Mouse (Mus musculus): ENCODE measurements around the gene Tbxa2r. TPM values are rescaled to one million over a fixed set of nuclear protein-coding genes. Genes with fewer than 3 reads are reported as not detected.

Gene Tbxa2r
- polyA plus RNA-seq, 2 experiments = 1.9 to 2.4 TPM

DNA sequence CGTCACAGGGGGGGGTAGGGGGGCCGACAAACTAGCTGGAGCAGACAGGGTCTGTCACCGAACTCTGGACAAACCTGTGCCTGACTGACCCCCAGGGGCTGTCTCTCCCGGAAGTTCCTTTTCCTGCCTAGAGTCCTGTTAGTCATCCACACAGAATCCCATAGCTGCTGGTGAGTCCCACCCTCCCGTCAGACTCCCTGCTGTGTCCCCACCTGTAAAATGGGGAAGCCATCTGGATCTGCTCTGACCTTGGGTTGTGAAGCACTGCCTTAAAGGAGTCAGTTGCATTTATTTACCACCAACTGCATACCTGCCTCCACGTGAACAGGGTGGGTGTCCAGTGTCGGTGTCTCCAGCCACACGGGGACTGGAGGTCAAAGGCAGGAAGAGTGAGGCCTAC is 34.1 kb upstream of the Tbxa2r start:
- Histone ChIP-seq H3K4me3 (ENCODE audit: insufficient read depth in 1 of 2, low read depth in 2 of 2, low read length in 2 of 2) (peak overlapping the region in 1 of 2 experiments; percentile 80; a peak in 2 of 4 replicates), H3K27me3 (ENCODE audit: control insufficient read depth, insufficient read depth, low read length) (no peaks in the 10 kb centered on the region; the same call in 1 of the 2 replicates), H3K4me1 (replicated peaks; ENCODE audit: control insufficient read depth in 2 of 2, insufficient read depth in 2 of 2, low read length in 1 of 2) (peaks cover 14 to 43% of the 10 kb centered on the region in 2 experiments), H3K9ac (replicated peaks) (peak overlapping the region; percentile 79; the same call in 1 of the 2 replicates), H3K9me3 (ENCODE audit: control insufficient read depth, low read length) (no peaks in the 10 kb centered on the region), H3K4me2 (ENCODE audit: low read depth) (peak overlapping the region; percentile 92), H3K36me3 (replicated peaks; ENCODE audit: control insufficient read depth, insufficient read depth, low read depth) (no peaks in the 10 kb centered on the region), H3K27ac (no peak overlapping the region)
- TF ChIP-seq CTCF (IDR thresholded peaks at IDR 0.05; ENCODE audit: low read depth) = no peak
- no peak for TF ChIP-seq EP300 (IDR thresholded peaks at IDR 0.05; ENCODE audit: low read depth)
- no peak for DNase-seq (ENCODE audit: low read depth in 3 of 3, low spot score in 3 of 3)
- 23% methylated on average over 8 of the region's 8 CpGs for WGBS (ENCODE audit: insufficient replicate concordance)
- ATAC-seq (ENCODE audit: insufficient read depth) = no peak

DNA sequence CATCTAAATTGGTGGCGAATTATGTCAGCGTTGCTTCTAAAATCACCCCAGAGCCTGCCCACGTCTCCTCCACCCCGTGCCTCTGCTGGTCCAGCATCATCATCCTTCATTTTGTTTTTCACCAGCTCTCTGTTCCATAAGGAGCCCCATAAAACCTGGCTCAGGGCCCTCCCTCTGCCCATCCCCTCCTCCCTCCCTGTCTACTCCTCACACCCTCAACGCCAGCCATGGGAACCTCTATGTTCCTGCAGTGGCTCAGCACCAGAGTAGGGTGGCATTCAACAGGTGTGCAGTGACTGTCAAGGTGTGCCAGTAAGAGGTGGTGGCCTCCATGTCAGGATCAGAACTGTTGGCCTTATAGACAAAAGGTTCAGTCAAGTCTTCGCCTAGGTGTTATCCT is 33.3 kb upstream of the Tbxa2r start:
- no peak overlapping the region for H3K4me3 ChIP-seq (ENCODE audit: insufficient read depth in 1 of 2, low read depth in 2 of 2, low read length in 2 of 2)
- no peak overlapping the region for H3K9ac ChIP-seq (replicated peaks)
- 81% methylated on average over 6 of the region's 6 CpGs for WGBS (ENCODE audit: insufficient replicate concordance)

DNA sequence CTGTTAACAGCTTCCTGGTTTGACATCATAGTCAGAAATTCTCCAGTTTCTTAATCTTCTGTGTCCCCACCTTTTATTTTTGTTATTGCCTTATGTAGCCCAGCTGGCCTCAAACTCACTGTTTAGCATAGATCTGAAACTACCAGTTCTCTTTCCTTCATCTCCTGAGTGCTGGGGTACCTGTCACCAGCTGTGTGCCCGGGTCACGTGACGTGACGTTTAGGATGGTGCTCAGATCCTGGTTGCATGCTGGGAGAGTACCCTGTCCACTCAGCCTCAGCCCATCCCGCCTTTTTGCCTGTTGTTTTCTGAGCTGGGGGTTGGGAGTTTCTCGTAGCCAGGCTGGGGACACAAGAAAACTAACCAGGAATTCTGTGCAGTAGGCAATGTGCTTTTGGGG is 31.3 kb upstream of the Tbxa2r start:
- H3K4me2 ChIP-seq (ENCODE audit: low read depth) = no peak overlapping the region
- H3K36me3 ChIP-seq (replicated peaks; ENCODE audit: control insufficient read depth, insufficient read depth, low read depth) = no peaks in the 10 kb centered on the region
- no peak overlapping the region for H3K27ac ChIP-seq
- no peaks in the 10 kb centered on the region for H3K27me3 ChIP-seq (ENCODE audit: control insufficient read depth, insufficient read depth, low read length)
- no peak overlapping the region for H3K9ac ChIP-seq (replicated peaks)
- DNase-seq (ENCODE audit: low read depth in 3 of 3, low spot score in 3 of 3) = no peak
- 57% methylated on average over 6 of the region's 6 CpGs for WGBS (ENCODE audit: insufficient replicate concordance)
- H3K9me3 ChIP-seq (ENCODE audit: control insufficient read depth, low read length) = no peaks in the 10 kb centered on the region
- no peak for ATAC-seq (ENCODE audit: insufficient read depth)
- peaks cover 12 to 48% of the 10 kb centered on the region in 2 experiments for H3K4me1 ChIP-seq (replicated peaks; ENCODE audit: control insufficient read depth in 2 of 2, insufficient read depth in 2 of 2, low read length in 1 of 2)
- no peak overlapping the region for H3K4me3 ChIP-seq (ENCODE audit: insufficient read depth in 1 of 2, low read depth in 2 of 2, low read length in 2 of 2)
- TF ChIP-seq EP300 (IDR thresholded peaks at IDR 0.05; ENCODE audit: low read depth) (no peak), CTCF (IDR thresholded peaks at IDR 0.05; ENCODE audit: low read depth) (no peak)

More for the DNA sequence above, 33.3 kb upstream of the Tbxa2r start:
- no peak for DNase-seq (ENCODE audit: low read depth in 3 of 3, low spot score in 3 of 3)
- no peaks in the 10 kb centered on the region for H3K9me3 ChIP-seq (ENCODE audit: control insufficient read depth, low read length)
- no peak for TF ChIP-seq EP300 (IDR thresholded peaks at IDR 0.05; ENCODE audit: low read depth)
- no peak for TF ChIP-seq CTCF (IDR thresholded peaks at IDR 0.05; ENCODE audit: low read depth)
- no peak overlapping the region for H3K27ac ChIP-seq
- no peak overlapping the region; the same call in 1 of the 2 replicates for H3K4me2 ChIP-seq (ENCODE audit: low read depth)
- H3K4me1 ChIP-seq (replicated peaks; ENCODE audit: control insufficient read depth in 2 of 2, insufficient read depth in 2 of 2, low read length in 1 of 2) = peaks cover 14 to 49% of the 10 kb centered on the region in 2 experiments
- H3K27me3 ChIP-seq (ENCODE audit: control insufficient read depth, insufficient read depth, low read length) = no peaks in the 10 kb centered on the region; the same call in 1 of the 2 replicates
- ATAC-seq (ENCODE audit: insufficient read depth) = no peak
- no peaks in the 10 kb centered on the region for H3K36me3 ChIP-seq (replicated peaks; ENCODE audit: control insufficient read depth, insufficient read depth, low read depth)

- no peak overlapping the region for H3K4me3 ChIP-seq (ENCODE audit: insufficient read depth in 1 of 2, low read depth in 2 of 2, low read length in 2 of 2)
- no peaks in the 10 kb centered on the region for H3K9me3 ChIP-seq (ENCODE audit: control insufficient read depth, low read length)
- DNase-seq (ENCODE audit: low read depth in 3 of 3, low spot score in 3 of 3) (no peak), ATAC-seq (ENCODE audit: insufficient read depth) (no peak)
- H3K27ac ChIP-seq = no peak overlapping the region
- H3K4me1 ChIP-seq (replicated peaks; ENCODE audit: control insufficient read depth in 2 of 2, insufficient read depth in 2 of 2, low read length in 1 of 2) = peaks cover 18 to 51% of the 10 kb centered on the region in 2 experiments
- no peak overlapping the region for H3K9ac ChIP-seq (replicated peaks)
- no peaks in the 10 kb centered on the region for H3K36me3 ChIP-seq (replicated peaks; ENCODE audit: control insufficient read depth, insufficient read depth, low read depth)
- TF ChIP-seq CTCF (IDR thresholded peaks at IDR 0.05; ENCODE audit: low read depth) (no peak), EP300 (IDR thresholded peaks at IDR 0.05; ENCODE audit: low read depth) (no peak)
- H3K4me2 ChIP-seq (ENCODE audit: low read depth) = no peak overlapping the region; the same call in 1 of the 2 replicates
- 24% methylated on average over 10 of the region's 10 CpGs for WGBS (ENCODE audit: insufficient replicate concordance)
- no peaks in the 10 kb centered on the region for H3K27me3 ChIP-seq (ENCODE audit: control insufficient read depth, insufficient read depth, low read length)
These were observed 30.7 kb upstream of the Tbxa2r start for GRCm38 (mm10) chr10:81297845-81298244.

DNA sequence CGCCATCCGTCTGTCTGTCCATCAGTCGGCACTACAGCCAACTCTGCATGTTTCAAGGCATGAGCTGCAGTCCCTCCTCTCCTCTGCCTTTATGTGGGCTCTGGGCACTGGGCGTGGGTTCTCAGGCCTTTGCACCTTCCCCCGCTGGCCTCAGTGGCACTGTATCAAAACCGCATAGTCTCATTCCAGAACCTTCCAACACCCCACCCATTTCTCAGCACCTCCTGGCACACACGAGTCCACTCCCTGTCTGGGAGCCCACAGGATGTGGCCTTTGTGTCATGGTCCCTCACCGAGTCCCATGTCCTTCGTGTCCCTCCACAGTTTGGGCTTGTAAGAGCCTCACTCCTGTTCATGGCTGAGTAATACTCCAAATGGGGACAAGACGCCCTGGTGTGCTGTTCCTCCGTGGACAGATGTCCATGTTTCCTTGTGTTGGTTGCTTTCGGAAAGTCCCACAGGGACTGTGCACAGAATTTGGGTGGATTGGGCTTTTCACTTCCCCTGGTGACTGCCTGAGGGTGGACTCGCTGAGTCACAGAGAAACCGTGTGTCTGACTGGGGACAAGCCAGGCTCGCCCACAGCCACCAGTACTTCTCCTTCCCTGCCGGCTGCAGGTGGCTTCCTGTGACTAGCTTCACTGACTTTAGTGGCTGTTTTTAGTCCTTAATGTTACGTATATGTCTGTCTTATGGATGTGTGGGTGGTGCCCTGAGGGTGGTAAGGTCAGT is 30.0 kb upstream of the Tbxa2r start:
- TF ChIP-seq CTCF (IDR thresholded peaks at IDR 0.05; ENCODE audit: low read depth) (no peak), EP300 (IDR thresholded peaks at IDR 0.05; ENCODE audit: low read depth) (no peak)
- 63% methylated on average over 17 of the region's 17 CpGs for WGBS (ENCODE audit: insufficient replicate concordance)
- Histone ChIP-seq H3K27ac (no peak overlapping the region; the same call in none of the 2 replicates), H3K4me3 (ENCODE audit: insufficient read depth in 1 of 2, low read depth in 2 of 2, low read length in 2 of 2) (no peak overlapping the region), H3K36me3 (replicated peaks; ENCODE audit: control insufficient read depth, insufficient read depth, low read depth) (no peaks in the 10 kb centered on the region), H3K9me3 (ENCODE audit: control insufficient read depth, low read length) (no peaks in the 10 kb centered on the region), H3K9ac (replicated peaks) (no peak overlapping the region), H3K4me1 (replicated peaks; ENCODE audit: control insufficient read depth in 2 of 2, insufficient read depth in 2 of 2, low read length in 1 of 2) (peaks cover 25 to 58% of the 10 kb centered on the region in 2 experiments), H3K27me3 (ENCODE audit: control insufficient read depth, insufficient read depth, low read length) (no peaks in the 10 kb centered on the region), H3K4me2 (ENCODE audit: low read depth) (no peak overlapping the region)
- ATAC-seq (ENCODE audit: insufficient read depth) (no peak), DNase-seq (ENCODE audit: low read depth in 3 of 3, low spot score in 3 of 3) (no peak)
